Mouse (Mus musculus) cerebellum, adult 2 months (tissue): Measurements from ENCODE around the gene Tubal3. TPM values are rescaled to one million over a fixed set of nuclear protein-coding genes. Genes with fewer than 3 reads are reported as not detected.

ENCODE experiments used
- DNase-seq, 2 experiments: peaks; one replicate each; pipeline ENCODE4 v3.0.0; 2021
- H3K27ac ChIP-seq: fragments of 200-500 bp; 2 replicates; pipeline ENCODE4 v1.5.1; 2012; ENCODE audit warnings: low read length, control low read depth, inconsistent platforms; ENCODE audit not compliant: insufficient read depth
- H3K27me3 ChIP-seq: fragments of 200-500 bp; 2 replicates; pipeline ENCODE4 v1.6.1; 2012; ENCODE audit warnings: inconsistent platforms, mild to moderate bottlenecking, low read length, moderate library complexity; ENCODE audit not compliant: control insufficient read depth, insufficient read depth
- H3K4me1 ChIP-seq: fragments of 200-500 bp; 2 replicates; pipeline ENCODE4 v1.6.1; 2011; ENCODE audit warnings: low read length; ENCODE audit not compliant: control insufficient read depth, insufficient read depth
- H3K4me3 ChIP-seq: fragments of 200-500 bp; replicated peaks from 2 replicates; pipeline ENCODE3; 2011; ENCODE audit warnings: mild to moderate bottlenecking, low read depth, low read length, control low read depth; ENCODE audit not compliant: insufficient read depth
- CTCF ChIP-seq: fragments of 200-500 bp; IDR thresholded peaks from 2 replicates; pipeline ENCODE4 v1.5.1; 2011; ENCODE audit warnings: low read depth, mild to moderate bottlenecking, control low read depth, low read length, moderate library complexity, borderline replicate concordance; ENCODE audit not compliant: insufficient read depth
- POLR2A ChIP-seq: fragments of 200-500 bp; IDR thresholded peaks from 2 replicates; pipeline ENCODE4 v1.6.1; 2011; ENCODE audit warnings: low read length, control low read depth, borderline replicate concordance; ENCODE audit not compliant: insufficient read depth
- WGBS: fragments of 180-500 bp; shearing (Covaris S2); methylation state at CpG from one replicate; pipeline ENCODE4 v1.1.7; 2018; 5-methylcytosine and 5-hydroxymethylcytosine counted together
- polyA plus RNA-seq: library from polyadenylated mRNA; depleted of rRNA; stranded (reverse); fragments of >200 nt; gene quantifications from 2 replicates; pipeline ENCODE4 v1.2.3, GENCODE M21; 2012

Tubal3 gene
- polyA plus RNA-seq, 1 experiment, result not detected

DNA sequence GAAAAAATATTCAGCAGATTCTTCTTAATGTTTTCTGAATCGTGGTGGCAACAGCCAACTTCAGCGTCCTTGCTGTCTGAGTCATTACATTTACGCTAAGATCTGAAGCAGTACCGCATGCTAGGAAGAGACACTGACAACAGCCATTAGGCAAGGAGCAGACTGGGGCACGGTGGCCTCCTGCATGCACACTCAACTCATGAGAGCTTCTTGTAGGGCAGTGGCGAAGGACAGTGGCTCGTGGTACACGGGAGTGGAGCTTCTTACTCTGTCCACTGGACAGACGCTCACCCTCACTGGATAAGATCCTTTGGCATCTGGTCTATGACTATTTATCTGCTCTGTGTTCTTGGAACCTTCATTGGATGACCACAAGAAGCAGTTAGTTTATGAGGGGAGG, 18.8 kb upstream of the Tubal3 start:
- 91% methylated on average over 9 of the region's 9 CpGs for WGBS
- no peak for TF ChIP-seq CTCF
- no peak for TF ChIP-seq POLR2A
- DNase-seq, result no peak
- H3K4me1 ChIP-seq, result no peaks in the 10 kb centered on the region
- H3K27ac ChIP-seq, result no peak overlapping the region
- H3K4me3 ChIP-seq, result no peak overlapping the region
- no peaks in the 10 kb centered on the region for H3K27me3 ChIP-seq

GRCm38 (mm10) chr13:3907151-3907696, 10.8 kb upstream of the Tubal3 start:
- Histone ChIP-seq H3K4me1 (no peaks in the 10 kb centered on the region), H3K27ac (no peak overlapping the region), H3K4me3 (no peak overlapping the region), H3K27me3 (no peaks in the 10 kb centered on the region)
- TF ChIP-seq CTCF (no peak), POLR2A (no peak)
- no peak for DNase-seq
- WGBS, result 89% methylated on average over 6 of the region's 6 CpGs

DNA sequence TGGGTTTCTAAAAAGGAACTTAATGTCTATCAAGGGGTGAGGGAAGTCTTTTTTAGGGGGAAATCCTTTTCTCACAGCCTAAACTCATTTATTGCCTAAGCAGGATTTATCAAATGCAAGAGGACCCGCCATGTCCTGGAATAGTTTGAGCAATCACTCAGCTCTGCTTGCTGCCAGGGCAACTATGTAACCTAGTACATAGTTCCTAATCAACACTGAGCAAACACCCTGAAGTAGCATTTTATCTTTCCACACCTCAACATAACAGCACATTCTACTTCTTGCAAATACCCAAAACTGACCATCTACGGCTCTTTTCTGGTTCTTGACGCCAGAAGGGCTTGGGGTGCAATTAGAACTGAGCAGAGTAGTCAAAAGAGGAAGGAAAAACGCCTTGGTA, 9.8 kb upstream of the Tubal3 start:
- WGBS, result 94% methylated on average over 4 of the region's 4 CpGs
- Histone ChIP-seq H3K4me1 (no peaks in the 10 kb centered on the region), H3K27ac (no peak overlapping the region), H3K4me3 (no peak overlapping the region), H3K27me3 (no peaks in the 10 kb centered on the region)
- TF ChIP-seq POLR2A (no peak), CTCF (no peak)
- DNase-seq, result no peak

- WGBS, result 91% methylated on average over 5 of the region's 5 CpGs
- TF ChIP-seq CTCF, result no peak
- no peak for TF ChIP-seq POLR2A
- Histone ChIP-seq H3K27ac (no peak overlapping the region), H3K4me3 (no peak overlapping the region), H3K27me3 (no peaks in the 10 kb centered on the region), H3K4me1 (no peaks in the 10 kb centered on the region)
- no peak for DNase-seq
Measured at GRCm38 (mm10) chr13:3910356-3910755, 7.7 kb upstream of the Tubal3 start.

- Histone ChIP-seq H3K27ac (no peak overlapping the region), H3K27me3 (no peaks in the 10 kb centered on the region), H3K4me1 (no peaks in the 10 kb centered on the region), H3K4me3 (no peak overlapping the region)
- 74% methylated on average over 4 of the region's 4 CpGs for WGBS
- TF ChIP-seq CTCF, result no peak
- no peak for TF ChIP-seq POLR2A
- no peak for DNase-seq
Measured at GRCm38 (mm10) chr13:3913504-3913903, 4.6 kb upstream of the Tubal3 start.

DNA sequence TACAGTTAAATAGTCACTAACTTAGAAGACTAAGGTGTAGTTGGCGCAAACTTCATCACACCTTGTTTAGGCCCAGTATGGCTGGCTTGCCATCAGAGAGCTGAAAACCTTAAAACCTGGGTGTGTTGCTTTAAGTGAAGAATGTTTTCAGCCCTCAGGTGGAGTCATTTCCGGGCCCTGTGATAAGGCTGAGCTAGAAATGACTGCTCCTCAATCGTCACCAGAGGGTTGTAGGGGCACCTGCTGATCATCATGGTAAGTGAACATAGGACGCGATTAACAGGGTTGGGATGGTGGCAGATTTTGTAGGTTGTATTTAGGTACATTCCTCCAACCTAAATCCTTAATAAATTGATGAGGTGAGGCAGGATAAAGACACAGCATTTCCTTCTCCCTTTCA, 6.4 kb downstream of the Tubal3 start:
- H3K4me3 ChIP-seq, result no peak overlapping the region
- 91% methylated on average over 5 of the region's 5 CpGs for WGBS
- no peaks in the 10 kb centered on the region for H3K4me1 ChIP-seq
- no peak for DNase-seq
- TF ChIP-seq POLR2A, result no peak
- TF ChIP-seq CTCF, result no peak
- H3K27ac ChIP-seq, result no peak overlapping the region
- H3K27me3 ChIP-seq, result no peaks in the 10 kb centered on the region

GRCm38 (mm10) chr13:3925632-3926031, 7.6 kb downstream of the Tubal3 start:
- no peak for DNase-seq
- no peaks in the 10 kb centered on the region for H3K27me3 ChIP-seq
- WGBS, result 88% methylated on average over 6 of the region's 6 CpGs
- H3K27ac ChIP-seq, result no peak overlapping the region
- no peaks in the 10 kb centered on the region for H3K4me1 ChIP-seq
- TF ChIP-seq CTCF (no peak), POLR2A (no peak)
- H3K4me3 ChIP-seq, result no peak overlapping the region

DNA sequence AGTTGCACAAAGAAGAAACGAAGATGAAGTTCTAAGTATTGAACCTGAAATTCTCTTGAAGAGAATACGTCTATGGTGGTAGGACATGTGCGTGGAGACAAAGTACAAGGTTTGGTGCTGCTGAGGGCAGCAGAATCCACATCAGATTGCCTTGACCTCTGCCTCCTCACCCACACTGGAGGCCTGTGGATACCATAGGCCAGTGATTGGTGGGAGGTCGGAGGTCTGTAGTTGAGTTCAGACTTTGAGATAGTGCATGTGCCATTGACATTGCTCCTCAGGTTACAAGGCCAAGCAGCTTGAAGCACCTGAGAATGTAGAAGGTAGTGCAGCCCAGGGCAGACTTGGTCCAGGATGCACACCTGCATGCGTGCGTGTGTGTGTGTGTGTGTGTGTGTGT, 8.0 kb downstream of the Tubal3 start:
- H3K27me3 ChIP-seq, result no peaks in the 10 kb centered on the region
- H3K4me1 ChIP-seq, result no peaks in the 10 kb centered on the region
- TF ChIP-seq CTCF, result no peak
- no peak for TF ChIP-seq POLR2A
- H3K4me3 ChIP-seq, result no peak overlapping the region
- DNase-seq, result no peak
- WGBS, result 92% methylated on average over 6 of the region's 6 CpGs
- H3K27ac ChIP-seq, result no peak overlapping the region

DNA sequence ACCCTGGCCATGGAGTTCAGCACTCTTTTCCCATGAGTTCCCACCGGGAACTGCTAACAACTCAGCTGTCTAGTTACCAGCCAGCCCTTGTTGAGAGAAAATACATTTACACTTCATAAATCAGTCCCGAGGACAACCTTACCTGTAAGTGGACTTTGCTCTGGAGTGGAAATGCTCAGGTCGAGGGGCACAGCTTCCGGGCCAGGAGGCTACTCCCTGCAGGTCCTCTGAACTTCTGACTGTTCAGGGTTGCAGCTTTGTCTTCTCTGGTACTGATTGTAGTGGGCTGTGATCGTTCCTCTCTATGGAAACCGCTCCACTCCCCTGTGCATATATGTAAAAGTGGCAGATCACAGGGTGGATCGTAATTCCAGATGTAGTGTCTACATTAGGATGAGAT, 26.6 kb downstream of the Tubal3 start:
- Histone ChIP-seq H3K4me1 (no peaks in the 10 kb centered on the region), H3K4me3 (no peak overlapping the region), H3K27me3 (no peaks in the 10 kb centered on the region), H3K27ac (no peak overlapping the region)
- no peak for DNase-seq
- no peak for TF ChIP-seq POLR2A
- WGBS, result 79% methylated on average over 7 of the region's 7 CpGs
